Mouse (Mus musculus) midbrain, embryonic 11.5 days (tissue): ENCODE measurements around the gene Nipsnap2. TPM values are rescaled to one million over a fixed set of nuclear protein-coding genes. Genes with fewer than 3 reads are reported as not detected.
A peak's percentile ranks its signal among the peaks of the same experiment; 100 is the strongest.

Source experiments
- ATAC-seq: fragments of 200-750 bp; cut with Nextera tagmentation; 2 replicates; pipeline ENCODE4 v1.8.0; 2017; ENCODE audit warnings: moderate TSS enrichment, moderate library complexity; ENCODE audit not compliant: low FRiP score
- DNase-seq: peaks from one replicate; pipeline ENCODE4 v3.0.0; 2015; ENCODE audit warnings: low spot score; ENCODE audit errors: missing footprints
- H3K27ac ChIP-seq: fragments of 300-500 bp; sonication (generic); 2 replicates; pipeline ENCODE4 v1.5.1; 2014; ENCODE audit warnings: low read depth, low read length
- H3K27me3 ChIP-seq: fragments of 300-500 bp; sonication (generic); 2 replicates; pipeline ENCODE4 v1.6.1; 2014; ENCODE audit warnings: mild to moderate bottlenecking, low read length, moderate library complexity, mixed read lengths; ENCODE audit not compliant: control insufficient read depth, insufficient read depth
- H3K36me3 ChIP-seq: fragments of 300-500 bp; sonication (generic); 2 replicates; pipeline ENCODE4 v1.6.1; 2014; ENCODE audit warnings: mild to moderate bottlenecking, low read length, moderate library complexity, mixed read lengths; ENCODE audit not compliant: control insufficient read depth, insufficient read depth
- H3K4me1 ChIP-seq: fragments of 300-500 bp; sonication (generic); 2 replicates; pipeline ENCODE4 v1.6.1; 2014; ENCODE audit warnings: low read length; ENCODE audit not compliant: control insufficient read depth, insufficient read depth
- H3K4me2 ChIP-seq: fragments of 300-500 bp; sonication (generic); 2 replicates; pipeline ENCODE4 v1.6.1; 2014; ENCODE audit warnings: mild to moderate bottlenecking, moderate library complexity
- H3K4me3 ChIP-seq: fragments of 300-500 bp; sonication (generic); 2 replicates; pipeline ENCODE4 v1.5.1; 2014; ENCODE audit warnings: low read depth, low read length
- H3K9ac ChIP-seq: fragments of 300-500 bp; sonication (generic); 2 replicates; pipeline ENCODE4 v1.6.1; 2014; ENCODE audit warnings: low read length
- H3K9me3 ChIP-seq: fragments of 300-500 bp; sonication (generic); 2 replicates; pipeline ENCODE4 v1.6.1; 2016; ENCODE audit warnings: low read length; ENCODE audit not compliant: control insufficient read depth
- WGBS: fragments of 180-500 bp; shearing (Covaris S2); extraction: QIAGEN DNeasy Blood & Tissue Kit; methylation state at CpG from one replicate; pipeline ENCODE4 v1.1.7; 2014; 5-methylcytosine and 5-hydroxymethylcytosine counted together
- polyA plus RNA-seq: library from polyadenylated mRNA; unstranded; fragments of >200 nt; fragmentation: Nextera tagmentation; extraction: Ambion mirVana; gene quantifications from 2 replicates; pipeline ENCODE4 v1.2.1, GENCODE M21; 2014

Nipsnap2 gene
- polyA plus RNA-seq, 1 experiment from 2014 or later: 83.6 TPM

DNA sequence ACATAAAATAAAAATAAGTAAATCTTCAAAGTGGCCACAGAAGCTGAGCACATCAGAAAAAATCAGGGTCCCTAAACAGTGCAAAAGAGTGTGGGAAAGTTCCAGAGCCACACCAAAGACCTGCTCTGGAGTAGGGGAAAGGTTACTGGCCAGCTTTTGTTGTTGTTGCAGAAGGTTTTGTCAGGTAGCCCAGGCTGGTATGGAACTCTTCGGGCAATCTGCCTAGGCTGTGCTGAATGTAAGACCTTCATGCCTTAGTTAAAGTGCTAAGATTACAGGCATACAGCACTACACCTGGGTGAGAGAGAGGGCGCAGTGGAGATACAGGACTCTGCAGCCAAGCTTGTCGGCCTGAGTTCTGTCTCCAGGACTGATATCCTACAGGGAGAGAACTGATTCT, 49.8 kb downstream of the Nipsnap2 start:
- 85% methylated on average over 3 of the region's 3 CpGs for WGBS
- Histone ChIP-seq H3K27ac (no peak overlapping the region), H3K4me3 (no peak overlapping the region), H3K9ac (no peak overlapping the region), H3K36me3 (peaks cover 2% of the 10 kb centered on the region; the same call in 1 of the 2 replicates), H3K9me3 (no peaks in the 10 kb centered on the region), H3K4me2 (no peak overlapping the region), H3K27me3 (no peaks in the 10 kb centered on the region), H3K4me1 (peaks cover 6% of the 10 kb centered on the region)
- DNase-seq: no peak
- no peak for ATAC-seq

DNA sequence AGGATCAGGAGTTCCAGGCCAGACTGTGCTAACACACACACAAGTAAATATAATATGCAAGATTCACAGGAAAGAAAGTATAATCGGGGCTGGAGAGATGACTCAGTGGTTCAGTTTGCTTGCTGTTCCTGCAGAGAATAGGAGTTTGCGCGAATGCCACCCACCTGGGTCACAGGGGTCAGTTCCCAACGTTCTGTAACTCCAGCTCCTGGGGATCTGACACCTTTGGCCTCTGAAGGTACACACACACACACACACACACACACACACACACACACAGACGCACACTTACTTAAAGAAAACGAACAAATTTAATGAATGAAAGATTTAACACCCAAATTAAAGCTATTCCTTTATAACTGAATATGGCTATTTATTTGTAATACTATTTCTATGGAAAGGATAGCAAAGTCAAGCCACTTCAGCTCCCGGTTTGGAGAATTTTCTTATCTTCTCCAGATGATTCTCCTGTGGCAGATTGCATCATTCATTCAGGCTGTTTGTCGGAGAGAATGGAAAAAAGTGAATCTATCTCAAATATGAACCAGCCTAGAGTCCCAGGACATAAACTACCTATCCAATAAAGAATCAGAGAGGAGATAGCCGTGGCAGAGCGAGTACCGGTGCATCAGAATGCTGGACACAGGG, 53.6 kb downstream of the Nipsnap2 start:
- peak overlapping the region; percentile 49 for H3K4me2 ChIP-seq
- no peaks in the 10 kb centered on the region for H3K36me3 ChIP-seq
- DNase-seq (no peak), ATAC-seq (no peak)
- peaks cover 6% of the 10 kb centered on the region for H3K4me1 ChIP-seq
- H3K27ac ChIP-seq: no peak overlapping the region
- WGBS: 47% methylated on average over 11 of the region's 11 CpGs
- H3K9ac ChIP-seq: peak overlapping the region; percentile 65
- no peaks in the 10 kb centered on the region for H3K27me3 ChIP-seq
- peak overlapping the region; percentile 37 for H3K4me3 ChIP-seq
- H3K9me3 ChIP-seq: no peaks in the 10 kb centered on the region

DNA sequence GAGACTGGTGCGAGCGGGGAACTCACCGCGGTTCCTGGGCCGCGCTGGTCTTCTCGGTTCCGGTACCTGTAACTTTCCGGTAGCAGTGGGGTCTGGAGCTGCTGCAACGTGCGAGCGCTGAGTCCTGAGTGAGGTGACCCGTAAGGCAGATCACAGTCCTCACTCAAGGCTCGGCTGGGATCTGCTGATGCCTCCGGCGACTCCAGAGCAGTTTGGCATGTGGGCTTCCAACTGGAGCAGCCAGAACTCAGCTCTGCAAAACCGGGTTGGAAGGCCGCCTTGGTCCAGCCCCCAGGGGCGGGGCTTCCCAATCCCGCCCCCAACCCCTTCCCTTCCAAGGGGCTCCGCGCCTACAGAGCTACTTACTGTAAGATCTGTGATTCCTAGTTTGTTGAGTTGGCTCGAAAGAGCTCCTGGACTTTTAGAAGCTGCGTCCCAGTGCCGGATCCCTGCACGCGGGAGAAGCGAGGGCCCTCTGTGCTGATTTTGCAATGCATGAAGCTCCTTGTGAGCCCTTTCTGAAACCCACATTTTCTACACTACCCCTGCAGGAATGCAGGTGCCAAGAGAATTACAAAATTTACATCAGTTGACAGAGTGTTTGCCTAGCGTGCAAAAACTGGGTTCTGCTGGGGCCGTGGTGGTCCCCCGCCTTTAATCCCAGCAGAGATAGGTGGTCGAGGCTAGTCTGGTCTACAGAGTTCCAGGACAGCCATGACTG, 54.3 kb downstream of the Nipsnap2 start:
- Histone ChIP-seq H3K4me2 (peak overlapping the region; percentile 49), H3K4me1 (peaks cover 6% of the 10 kb centered on the region), H3K36me3 (no peaks in the 10 kb centered on the region), H3K27me3 (no peaks in the 10 kb centered on the region), H3K4me3 (peak overlapping the region; percentile 37), H3K9me3 (no peaks in the 10 kb centered on the region), H3K27ac (no peak overlapping the region), H3K9ac (peak overlapping the region; percentile 65)
- 1% methylated on average over 32 of the region's 32 CpGs for WGBS
- DNase-seq: peak; percentile 96
- peak; percentile 82 for ATAC-seq

- Histone ChIP-seq H3K4me1 (peaks cover 6% of the 10 kb centered on the region), H3K36me3 (no peaks in the 10 kb centered on the region), H3K27me3 (no peaks in the 10 kb centered on the region), H3K9ac (no peak overlapping the region), H3K9me3 (no peaks in the 10 kb centered on the region), H3K27ac (no peak overlapping the region), H3K4me3 (no peak overlapping the region), H3K4me2 (no peak overlapping the region)
- ATAC-seq (no peak), DNase-seq (no peak)
- 83% methylated on average over 3 of the region's 3 CpGs for WGBS
These were observed 55.3 kb downstream of the Nipsnap2 start for GRCm38 (mm10) chr5:129780131-129780530.

DNA sequence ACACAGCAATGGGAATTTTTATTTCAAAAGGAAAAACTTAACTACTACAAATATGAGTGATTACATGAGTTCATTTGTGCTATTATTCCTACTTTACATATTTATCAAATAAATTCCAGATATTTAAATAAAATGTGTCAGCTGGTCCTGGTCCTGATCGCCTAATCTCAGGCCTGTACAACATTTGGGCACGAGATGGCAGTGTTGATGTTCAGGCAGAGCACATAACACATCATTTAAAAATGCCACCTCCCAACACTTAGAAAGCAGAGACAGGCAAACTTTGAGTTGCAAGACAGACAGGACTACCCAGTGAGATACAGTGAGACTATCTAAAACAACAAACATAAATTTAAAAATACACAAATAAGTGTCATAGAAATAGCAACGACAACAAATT, 57.3 kb downstream of the Nipsnap2 start:
- Histone ChIP-seq H3K36me3 (no peaks in the 10 kb centered on the region), H3K4me3 (no peak overlapping the region), H3K9me3 (no peaks in the 10 kb centered on the region), H3K9ac (no peak overlapping the region), H3K4me2 (no peak overlapping the region), H3K27ac (no peak overlapping the region), H3K27me3 (no peaks in the 10 kb centered on the region), H3K4me1 (peaks cover 6% of the 10 kb centered on the region)
- ATAC-seq (no peak), DNase-seq (no peak)
- 43% methylated on average over 3 of the region's 3 CpGs for whole genome bisulfite sequencing

DNA sequence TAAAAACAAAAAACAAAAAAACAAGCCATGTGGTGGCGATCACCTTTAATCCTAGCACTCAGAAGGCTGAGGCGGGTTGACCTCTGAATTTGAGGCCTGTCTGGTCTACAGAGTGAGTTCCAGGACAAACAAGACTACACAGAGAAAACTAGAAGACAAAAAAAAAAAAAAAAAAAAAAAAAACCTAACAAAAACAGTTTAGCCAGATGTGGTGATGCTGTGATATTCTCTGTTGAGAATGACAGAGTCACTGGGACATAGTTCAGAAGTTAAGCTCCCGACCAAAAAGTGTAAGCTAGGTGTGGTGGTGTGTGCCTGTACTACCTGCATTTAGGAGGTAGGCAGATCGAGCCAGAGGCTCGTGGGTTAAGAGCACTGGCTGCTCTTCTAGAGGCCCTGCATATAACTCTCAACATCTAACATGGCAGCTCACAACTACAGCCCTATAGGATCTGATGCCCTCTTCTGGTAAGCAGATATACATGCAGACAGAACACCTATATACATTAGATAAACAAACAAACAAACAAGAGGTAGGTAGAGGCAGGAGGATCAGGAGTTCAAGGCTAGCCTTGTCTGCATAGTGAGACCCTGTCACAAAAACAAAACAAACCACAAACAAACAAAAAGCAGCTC, 60.5 kb downstream of the Nipsnap2 start:
- 89% methylated on average over 5 of the region's 5 CpGs for WGBS
- no peaks in the 10 kb centered on the region for H3K27me3 ChIP-seq
- no peak for DNase-seq
- H3K4me2 ChIP-seq: no peak overlapping the region
- H3K27ac ChIP-seq: no peak overlapping the region
- ATAC-seq: no peak
- no peak overlapping the region for H3K4me3 ChIP-seq
- peaks cover 7% of the 10 kb centered on the region; the same call in 1 of the 2 replicates for H3K4me1 ChIP-seq
- peaks cover 12% of the 10 kb centered on the region for H3K36me3 ChIP-seq
- H3K9me3 ChIP-seq: no peaks in the 10 kb centered on the region
- H3K9ac ChIP-seq: no peak overlapping the region

DNA sequence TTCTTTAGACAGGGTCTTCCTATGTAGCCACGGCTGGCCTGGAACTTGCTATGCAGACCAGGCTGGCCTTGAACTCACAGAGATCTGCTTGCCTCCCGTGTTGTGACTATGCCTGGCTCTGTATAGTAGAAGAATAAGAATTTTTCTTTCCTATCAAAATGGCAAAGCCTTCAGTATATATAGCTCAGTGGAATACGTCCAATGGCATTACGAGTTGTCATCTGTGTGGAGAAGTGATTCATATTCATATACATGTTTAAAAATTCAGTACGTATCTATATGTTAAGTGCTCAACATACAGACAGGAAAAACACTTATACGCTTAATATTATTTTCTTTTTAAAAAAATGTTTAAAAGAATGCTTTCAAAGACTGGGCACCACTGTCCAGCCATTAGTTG, 61.3 kb downstream of the Nipsnap2 start:
- H3K4me3 ChIP-seq: peak overlapping the region; percentile 74
- no peaks in the 10 kb centered on the region for H3K9me3 ChIP-seq
- H3K27ac ChIP-seq: peak overlapping the region; percentile 97
- H3K4me2 ChIP-seq: peak overlapping the region; percentile 55
- WGBS: 82% methylated on average over 6 of the region's 6 CpGs
- peaks cover 15% of the 10 kb centered on the region for H3K36me3 ChIP-seq
- ATAC-seq: no peak
- H3K27me3 ChIP-seq: no peaks in the 10 kb centered on the region
- H3K4me1 ChIP-seq: peaks cover 7% of the 10 kb centered on the region; the same call in 1 of the 2 replicates
- DNase-seq: no peak
- H3K9ac ChIP-seq: peak overlapping the region; percentile 89

- Histone ChIP-seq H3K4me1 (peaks cover 7% of the 10 kb centered on the region; the same call in 1 of the 2 replicates), H3K9ac (peak within 1 kb of the TSS; percentile 89), H3K9me3 (no peaks in the 10 kb centered on the region), H3K27ac (peak within 1 kb of the TSS; percentile 97), H3K36me3 (peaks cover 15% of the 10 kb centered on the region), H3K4me3 (peak within 1 kb of the TSS; percentile 74), H3K4me2 (peak within 1 kb of the TSS; percentile 55), H3K27me3 (no peaks in the 10 kb centered on the region)
- ATAC-seq (peak; percentile 100), DNase-seq (peak; percentile 100)
- WGBS: under 1% methylated on average over 73 of the region's 73 CpGs
These were observed 62.2 kb downstream of the Nipsnap2 start, which contains the start of gene Psph for GRCm38 (mm10) chr5:129786818-129787790. Gene Psph, minus strand, starts transcription at chr5:129787449.
